Mouse (Mus musculus): ENCODE measurements around the gene Ankle1.
"Not testable (repeated sequence)": the region's sequence is repeated elsewhere in the genome, so short reads cannot be mapped to it uniquely, and the experiment has no call there.

Gene Ankle1

GRCm38 (mm10) chr8:71407441-71407840, 1.6 kb downstream of the Ankle1 start:
- DNase-seq (ENCODE audit: low spot score in 2 of 2) = no peak

DNA sequence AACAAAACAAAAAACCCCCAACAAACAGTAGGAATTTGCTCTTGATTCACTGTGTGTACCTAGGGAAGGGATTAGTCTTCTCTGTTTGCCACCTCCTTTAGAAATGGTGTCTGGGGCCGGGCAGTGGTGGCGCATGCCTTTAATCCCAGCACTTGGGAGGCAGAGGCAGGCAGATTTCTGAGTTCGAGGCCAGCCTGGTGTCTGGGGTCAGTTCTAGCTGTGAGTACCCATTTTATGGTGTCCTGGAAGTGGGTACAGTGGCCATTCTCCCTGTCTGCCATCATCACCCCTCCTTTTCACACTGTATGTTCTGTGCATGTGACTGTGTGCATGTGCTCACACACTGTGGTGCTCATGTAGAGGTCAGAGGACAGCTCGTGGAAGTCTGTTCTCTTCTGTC, 2.4 kb downstream of the Ankle1 start:
- no peak for DNase-seq (ENCODE audit: low spot score in 2 of 2)

DNA sequence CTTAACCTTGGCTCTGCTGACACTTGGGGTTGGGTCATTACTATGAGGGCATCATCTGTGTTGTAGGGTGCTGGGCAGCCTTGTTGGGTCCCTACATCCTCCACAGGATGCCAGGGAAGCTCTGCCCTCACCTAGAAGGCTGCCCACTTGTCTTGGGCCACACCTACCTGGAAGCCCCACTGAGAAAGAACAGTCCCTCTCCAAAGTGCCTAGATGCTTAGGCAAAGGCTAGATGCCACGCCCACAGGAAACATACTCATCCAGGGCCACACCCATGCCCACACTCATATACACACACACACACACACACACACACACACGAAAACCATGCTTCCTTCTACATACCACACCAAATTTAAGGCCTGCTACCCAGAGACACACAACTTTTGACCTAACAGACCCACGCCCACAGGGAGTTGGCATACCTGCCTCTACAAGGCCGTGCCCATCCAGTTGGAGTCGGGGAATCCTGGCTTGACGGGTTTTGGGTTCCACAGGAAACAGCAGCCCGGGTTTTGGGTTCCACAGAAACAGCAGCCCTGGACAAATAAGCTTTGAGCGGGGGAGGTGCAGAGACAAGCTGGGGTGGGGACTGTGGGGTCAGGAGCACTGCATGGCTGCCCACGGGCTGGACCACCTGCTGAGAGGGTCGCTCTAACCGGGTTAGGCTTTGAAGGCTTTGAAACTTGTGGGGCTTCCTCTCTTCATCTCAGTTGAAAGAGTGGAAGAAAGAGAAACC, 5.9 kb downstream of the Ankle1 start:
- no peak for DNase-seq (ENCODE audit: low spot score in 2 of 2)

DNA sequence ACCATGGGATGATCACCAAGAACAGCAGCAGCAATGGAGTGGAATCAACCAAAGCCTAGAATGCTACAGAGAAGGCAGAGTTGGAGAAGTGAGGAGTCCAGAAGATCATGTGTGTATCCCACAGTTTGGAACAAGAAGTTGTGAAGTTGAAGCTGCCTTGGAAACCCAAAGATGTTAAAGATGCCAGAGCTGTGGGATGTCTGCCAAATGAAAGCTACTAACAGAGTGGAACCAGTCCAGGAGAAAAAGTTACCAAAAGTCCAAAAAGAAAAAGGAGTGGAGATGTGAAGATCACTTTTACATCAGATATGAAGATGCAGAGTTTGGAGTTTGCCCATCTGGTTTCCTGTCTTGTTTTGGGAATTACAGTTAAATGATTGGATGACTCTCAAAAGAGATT, 16.3 kb downstream of the Ankle1 start:
- no peak for DNase-seq (ENCODE audit: low spot score in 2 of 2)

GRCm38 (mm10) chr8:71432935-71433334, 27.1 kb downstream of the Ankle1 start:
- not testable (repeated sequence) for DNase-seq (ENCODE audit: low spot score in 2 of 2)

- no peak for DNase-seq (ENCODE audit: low spot score in 2 of 2)
Measured at GRCm38 (mm10) chr8:71437041-71437440, 31.2 kb downstream of the Ankle1 start.

- DNase-seq (ENCODE audit: low spot score in 2 of 2) = peak in 1 of 2 experiments; percentile 61
Measured at GRCm38 (mm10) chr8:71441404-71441803, 35.6 kb downstream of the Ankle1 start.

DNA sequence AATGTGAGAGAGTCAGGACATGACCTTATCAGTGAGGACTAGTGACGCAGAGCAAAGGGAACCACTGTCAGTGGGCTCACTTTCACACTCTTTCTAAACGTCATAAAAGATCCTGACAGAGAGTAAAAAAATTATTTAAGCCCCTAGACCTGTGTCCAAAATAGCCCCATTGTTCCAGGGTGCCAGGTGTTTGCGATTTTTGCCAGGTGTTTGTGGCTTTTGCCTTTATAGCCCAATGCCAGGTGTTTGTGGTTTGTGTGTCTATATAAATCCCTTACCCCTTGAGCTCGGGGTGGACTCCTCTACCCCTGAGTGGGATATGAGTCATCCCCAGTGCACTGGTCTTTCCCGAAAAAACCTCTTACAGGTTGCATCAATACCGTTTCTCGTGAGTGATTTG, 39.3 kb downstream of the Ankle1 start:
- no peak for DNase-seq (ENCODE audit: low spot score in 2 of 2)

GRCm38 (mm10) chr8:71451337-71451736, 45.5 kb downstream of the Ankle1 start:
- DNase-seq (ENCODE audit: low spot score in 2 of 2) = no peak

DNA sequence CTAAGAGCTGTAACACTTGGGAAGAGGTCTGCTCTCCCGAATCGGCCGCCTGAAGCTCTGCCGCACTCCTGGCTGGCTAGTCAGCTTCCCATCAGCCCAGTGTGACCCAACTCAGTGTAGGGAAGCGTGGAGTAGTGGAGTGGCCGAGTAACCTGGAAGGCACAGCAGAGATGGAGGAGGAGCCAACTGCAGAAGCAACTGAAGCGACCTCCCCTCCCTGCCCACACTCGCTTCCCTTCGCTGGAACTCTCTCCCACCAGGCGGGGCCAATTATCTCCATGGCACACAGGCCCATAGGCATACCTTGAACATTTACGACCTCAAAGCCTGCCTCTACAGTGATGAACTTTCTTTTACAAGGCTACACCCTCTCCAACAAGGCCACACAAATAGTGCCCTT, 46.0 kb downstream of the Ankle1 start:
- DNase-seq (ENCODE audit: low spot score in 2 of 2) = no peak

GRCm38 (mm10) chr8:71452669-71453068, 46.9 kb downstream of the Ankle1 start:
- no peak for DNase-seq (ENCODE audit: low spot score in 2 of 2)

GRCm38 (mm10) chr8:71454668-71455067, 48.9 kb downstream of the Ankle1 start:
- no peak for DNase-seq (ENCODE audit: low spot score in 2 of 2)

- DNase-seq (ENCODE audit: low spot score in 2 of 2) = no peak
Measured at GRCm38 (mm10) chr8:71456906-71457305, 51.1 kb downstream of the Ankle1 start.

GRCm38 (mm10) chr8:71457659-71458270, 52.0 kb downstream of the Ankle1 start:
- DNase-seq (ENCODE audit: low spot score in 2 of 2) = no peak

Data from spleen, postnatal 14 days (tissue).